Mouse (Mus musculus) cerebellum, adult 11 months (tissue): ENCODE measurements around the gene Pi16.

Experiments used
- DNase-seq: peaks from one replicate; pipeline ENCODE4 v3.0.0; 2022

Gene Pi16

GRCm38 (mm10) chr17:29358928-29359327 lies 41.4 kb downstream of the Pi16 start:
- DNase-seq, result no peak

GRCm38 (mm10) chr17:29360761-29361221 lies 43.3 kb downstream of the Pi16 start, which contains the start of gene Fgd2:
Gene Fgd2, plus strand, starts transcription at chr17:29360914.
- no peak for DNase-seq

DNA sequence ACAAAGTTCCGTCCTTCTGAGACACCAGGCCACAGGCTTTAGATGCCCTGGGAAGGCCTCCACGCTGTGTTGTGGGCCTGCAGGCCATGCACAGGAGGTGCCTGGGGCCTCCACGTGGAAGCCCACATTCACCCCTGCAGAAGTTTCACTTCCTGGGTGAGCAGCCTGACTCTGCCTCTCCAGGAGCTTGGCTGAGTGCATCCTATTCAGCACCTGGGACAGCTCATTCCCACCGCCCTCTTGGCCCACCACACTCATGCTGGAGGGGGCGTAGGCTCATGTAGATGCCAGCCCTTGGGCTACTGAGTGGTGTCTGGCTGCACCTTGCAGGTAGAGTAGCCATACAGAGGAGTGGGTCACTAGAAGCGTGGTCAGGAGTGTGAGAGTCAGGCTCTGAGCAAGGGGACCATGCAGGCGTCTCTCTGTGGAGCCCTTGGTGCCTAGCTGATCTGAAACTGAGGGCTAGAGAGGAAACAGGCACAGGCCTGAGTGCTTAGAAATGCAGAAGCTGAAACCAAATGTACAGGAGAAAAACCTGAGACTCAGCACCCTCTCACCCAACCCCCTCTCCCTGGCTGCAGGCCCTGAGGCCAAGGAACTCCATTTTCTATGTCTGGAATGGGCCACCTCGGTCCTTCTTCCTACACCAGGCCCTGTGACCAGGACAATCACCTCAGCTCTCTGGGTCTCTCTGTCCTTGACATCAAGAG lies 44.7 kb downstream of the Pi16 start:
- DNase-seq, result no peak

DNA sequence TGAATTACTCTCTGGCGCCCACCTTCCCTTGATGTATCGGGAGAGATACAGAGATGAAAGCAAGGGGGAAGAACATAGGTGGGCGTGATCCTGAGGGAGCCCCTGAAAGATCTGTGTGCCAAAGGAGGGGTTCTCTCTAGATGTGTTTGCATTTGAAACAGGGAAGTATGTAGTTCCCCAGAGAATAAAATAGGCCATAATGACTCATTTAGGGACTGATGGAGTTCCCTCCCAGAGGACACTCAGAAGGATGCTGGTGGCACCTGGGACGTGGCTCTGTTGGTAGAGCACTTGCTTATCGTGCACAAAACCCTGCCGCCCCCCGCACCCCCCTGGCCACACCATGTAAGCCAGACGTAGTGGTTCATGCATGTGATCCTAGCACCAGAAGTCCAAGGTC lies 45.6 kb downstream of the Pi16 start:
- no peak for DNase-seq

DNA sequence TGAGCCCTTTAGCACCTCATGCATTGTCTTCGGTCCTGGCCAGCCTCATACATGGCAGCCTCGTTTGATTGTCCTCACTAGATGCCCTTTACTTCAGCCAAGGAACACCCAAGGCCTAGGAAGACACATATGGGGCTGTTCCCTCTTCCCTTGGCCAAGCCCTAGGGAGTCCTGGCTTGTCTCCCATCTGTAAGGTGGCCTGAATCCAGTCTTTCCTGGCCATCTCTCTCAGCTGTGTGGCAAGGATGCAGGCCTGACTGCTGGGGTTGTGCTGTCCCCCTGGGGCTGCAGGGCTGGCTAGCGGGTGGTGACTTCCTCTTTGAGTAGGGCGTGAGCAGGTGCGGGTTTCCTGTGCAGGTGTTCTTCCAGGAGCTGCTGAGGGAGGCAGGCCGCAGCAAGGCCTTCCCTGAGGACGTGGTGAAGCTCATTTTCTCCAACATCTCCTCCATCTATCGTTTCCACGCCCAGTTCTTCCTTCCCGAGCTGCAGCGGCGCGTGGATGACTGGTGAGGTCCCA lies 47.7 kb downstream of the Pi16 start:
- peak; percentile 44 for DNase-seq

DNA sequence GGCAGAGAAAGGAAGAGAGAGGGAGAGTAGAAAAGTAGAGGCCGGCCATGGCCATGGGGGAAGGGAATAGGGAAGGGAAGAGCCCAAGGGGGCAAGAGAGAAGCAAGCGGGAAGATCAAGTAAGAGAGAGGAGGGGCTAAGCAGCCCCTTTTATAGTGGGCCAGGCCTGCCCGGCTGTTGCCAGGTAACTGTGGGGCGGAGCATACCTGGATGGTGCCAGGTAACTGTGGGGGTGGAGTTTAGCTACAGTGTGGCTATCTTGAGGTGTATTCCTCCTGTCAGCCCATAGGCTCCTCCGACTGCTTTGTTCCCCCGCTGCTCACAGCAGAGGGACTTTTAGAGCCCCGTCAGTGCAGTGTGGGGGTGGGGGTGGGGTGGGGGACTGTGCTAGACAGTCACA lies 51.2 kb downstream of the Pi16 start:
- DNase-seq, result no peak

GRCm38 (mm10) chr17:29370984-29371723 lies 53.7 kb downstream of the Pi16 start:
- peak; percentile 91 for DNase-seq

- no peak for DNase-seq
These were observed 58.4 kb downstream of the Pi16 start for GRCm38 (mm10) chr17:29375871-29376270.

DNA sequence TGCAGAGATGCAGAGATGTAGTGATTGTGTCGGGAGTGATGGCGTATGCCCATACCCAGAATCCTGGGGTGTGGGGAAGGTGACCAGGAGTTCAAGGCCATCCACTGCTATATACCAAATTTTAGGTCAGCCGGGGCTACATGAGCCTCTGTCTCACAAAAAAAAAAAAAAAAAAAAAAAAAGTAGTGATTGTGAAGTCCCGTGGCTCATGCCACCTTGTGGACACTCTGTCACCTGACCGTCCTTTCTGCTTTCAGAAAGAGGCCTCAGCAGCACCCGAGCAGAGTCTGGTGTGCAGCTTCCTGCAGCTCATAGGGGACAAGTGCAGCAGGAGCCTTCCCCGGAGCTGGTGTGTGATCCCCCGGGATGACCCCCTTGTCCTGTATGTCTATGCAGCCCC lies 60.6 kb downstream of the Pi16 start:
- no peak for DNase-seq
